Mouse (Mus musculus): ENCODE data around the gene Phactr3. TPM values are rescaled to one million over a fixed set of nuclear protein-coding genes. Genes with fewer than 3 reads are reported as not detected.
A peak's percentile ranks its signal among the peaks of the same experiment; 100 is the strongest.

The Phactr3 gene
- polyA plus RNA-seq, 1 experiment from 2014 or later: 3.1 TPM

DNA sequence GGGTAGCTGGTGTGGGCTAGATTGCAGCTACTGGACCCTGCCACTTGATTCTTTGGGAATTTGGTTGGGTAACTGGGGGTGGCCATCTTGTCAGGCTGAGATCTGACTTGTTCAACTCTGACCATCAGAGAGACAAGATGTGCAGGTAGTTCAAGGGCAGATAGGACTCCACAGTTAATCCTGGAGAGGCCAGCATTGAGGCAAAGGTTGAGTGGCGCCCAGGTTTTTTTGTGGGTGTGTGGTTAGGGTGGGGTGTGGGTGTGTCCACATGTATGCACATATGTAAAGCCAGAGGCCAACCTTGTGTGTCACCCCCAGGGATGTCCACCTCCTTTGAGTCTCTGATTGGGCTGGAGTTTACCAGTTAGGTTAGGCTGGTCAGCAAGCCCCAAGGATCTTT is 197.5 kb downstream of the Phactr3 start:
- no peaks in the 10 kb centered on the region for H3K4me1 ChIP-seq
- H3K27ac ChIP-seq: no peak overlapping the region
- H3K4me3 ChIP-seq: no peak overlapping the region
- no peak overlapping the region for H3K4me2 ChIP-seq (replicated peaks)
- H3K9me3 ChIP-seq: no peaks in the 10 kb centered on the region
- ATAC-seq (ENCODE audit: insufficient number of reproducible peaks, insufficient read depth, low FRiP score, low TSS enrichment): no peak
- no peaks in the 10 kb centered on the region for H3K36me3 ChIP-seq
- H3K9ac ChIP-seq: no peak overlapping the region
- 77% methylated on average over 1 of the region's 1 CpGs for whole genome bisulfite sequencing
- no peaks in the 10 kb centered on the region for H3K27me3 ChIP-seq

DNA sequence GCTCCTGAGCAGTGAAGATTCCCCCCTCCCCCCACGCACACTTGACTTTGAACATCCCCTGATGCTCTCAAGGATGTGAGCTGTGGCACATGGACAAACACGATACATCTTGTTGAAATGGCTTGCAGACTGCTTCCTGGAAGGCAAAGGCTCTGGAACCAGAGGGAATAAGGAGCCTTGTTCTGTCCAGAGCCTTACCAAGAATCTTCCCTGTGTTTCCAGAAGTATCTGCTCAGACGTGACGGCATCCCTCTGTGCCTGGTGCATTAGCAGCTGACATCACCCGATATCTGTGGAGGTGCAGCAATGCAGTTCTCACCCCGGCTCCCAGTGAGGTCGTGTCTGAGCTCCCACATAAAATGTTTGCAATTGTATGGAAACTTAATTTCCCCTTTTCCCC is 201.0 kb downstream of the Phactr3 start:
- H3K4me3 ChIP-seq: no peak overlapping the region
- no peaks in the 10 kb centered on the region for H3K4me1 ChIP-seq
- no peak overlapping the region for H3K27ac ChIP-seq
- no peaks in the 10 kb centered on the region for H3K27me3 ChIP-seq
- no peak overlapping the region for H3K9ac ChIP-seq
- no peak for ATAC-seq (ENCODE audit: insufficient number of reproducible peaks, insufficient read depth, low FRiP score, low TSS enrichment)
- no peak overlapping the region for H3K4me2 ChIP-seq (replicated peaks)
- no peaks in the 10 kb centered on the region for H3K9me3 ChIP-seq
- no peaks in the 10 kb centered on the region for H3K36me3 ChIP-seq
- 77% methylated on average over 7 of the region's 7 CpGs for WGBS

DNA sequence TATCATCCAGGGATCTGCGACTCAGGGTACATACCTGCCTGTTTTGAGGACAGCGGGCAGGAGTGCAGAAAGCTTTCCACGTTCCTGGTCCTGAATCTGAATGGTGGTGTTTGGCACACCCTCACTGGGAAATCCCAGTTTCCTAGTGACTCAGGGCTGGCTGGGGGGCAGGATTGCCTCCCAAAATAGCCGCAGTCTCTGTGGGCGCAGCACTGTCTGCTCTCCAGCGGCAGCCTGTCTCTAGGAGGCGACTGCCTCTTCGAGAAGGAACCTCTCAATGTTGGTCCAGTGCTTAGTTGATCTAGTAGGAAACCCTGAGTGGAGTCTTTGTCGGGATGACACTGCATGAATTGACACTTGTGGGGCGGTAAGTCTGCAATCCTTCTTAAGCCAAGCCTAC is 202.5 kb downstream of the Phactr3 start:
- H3K36me3 ChIP-seq: no peaks in the 10 kb centered on the region
- WGBS: 85% methylated on average over 10 of the region's 10 CpGs
- H3K27ac ChIP-seq: no peak overlapping the region
- H3K4me2 ChIP-seq (replicated peaks): no peak overlapping the region
- no peak overlapping the region for H3K4me3 ChIP-seq
- H3K9me3 ChIP-seq: no peaks in the 10 kb centered on the region
- H3K27me3 ChIP-seq: no peaks in the 10 kb centered on the region
- H3K4me1 ChIP-seq: no peaks in the 10 kb centered on the region
- ATAC-seq (ENCODE audit: insufficient number of reproducible peaks, insufficient read depth, low FRiP score, low TSS enrichment): no peak
- no peak overlapping the region for H3K9ac ChIP-seq

DNA sequence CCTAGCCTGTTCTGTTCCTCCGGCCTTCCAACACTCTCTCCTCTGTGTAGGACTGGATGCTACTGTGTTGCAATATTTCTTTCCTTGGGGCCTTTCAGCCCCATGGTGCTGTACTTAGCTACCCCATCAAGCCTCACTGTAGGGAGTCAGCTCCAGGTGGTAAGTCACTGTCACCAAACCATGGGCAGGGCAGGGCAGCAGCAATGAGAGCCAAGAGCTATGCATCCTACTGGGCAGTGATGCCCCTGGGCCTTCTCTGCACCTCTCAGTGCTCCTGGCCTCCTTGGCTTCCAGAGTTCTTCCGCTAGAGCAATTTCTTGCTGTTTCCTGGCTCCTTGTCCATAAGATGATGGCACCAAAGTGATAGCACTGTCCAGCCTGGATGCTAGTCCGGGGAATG is 205.6 kb downstream of the Phactr3 start:
- no peak for ATAC-seq (ENCODE audit: insufficient number of reproducible peaks, insufficient read depth, low FRiP score, low TSS enrichment)
- H3K27ac ChIP-seq: no peak overlapping the region
- H3K9me3 ChIP-seq: no peaks in the 10 kb centered on the region
- no peak overlapping the region for H3K4me2 ChIP-seq (replicated peaks)
- no peaks in the 10 kb centered on the region for H3K36me3 ChIP-seq
- no peak overlapping the region for H3K4me3 ChIP-seq
- WGBS: 92% methylated on average over 3 of the region's 3 CpGs
- H3K9ac ChIP-seq: no peak overlapping the region
- H3K27me3 ChIP-seq: no peaks in the 10 kb centered on the region
- H3K4me1 ChIP-seq: peaks cover 11% of the 10 kb centered on the region

DNA sequence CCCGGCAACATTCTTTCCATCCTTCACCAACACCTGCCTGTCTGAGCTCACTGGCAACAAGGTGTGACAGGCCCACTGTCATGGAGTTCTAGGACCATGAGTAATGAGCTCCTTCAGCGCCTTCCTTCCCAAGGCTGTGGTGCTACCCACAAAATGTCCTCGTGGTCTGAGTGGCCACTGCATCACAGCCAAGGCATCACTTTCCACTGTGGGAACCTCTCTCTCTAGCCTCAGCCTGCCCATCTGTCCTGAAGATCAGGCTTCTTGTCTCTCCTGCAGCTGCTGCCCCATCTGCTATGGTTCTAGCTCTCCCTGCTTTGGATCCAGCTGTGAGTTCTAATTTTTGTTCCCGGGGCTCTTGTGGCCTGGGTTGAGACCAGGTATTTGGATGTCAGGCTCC is 206.0 kb downstream of the Phactr3 start:
- H3K4me1 ChIP-seq: peaks cover 11% of the 10 kb centered on the region
- ATAC-seq (ENCODE audit: insufficient number of reproducible peaks, insufficient read depth, low FRiP score, low TSS enrichment): no peak
- no peaks in the 10 kb centered on the region for H3K36me3 ChIP-seq
- no peaks in the 10 kb centered on the region for H3K9me3 ChIP-seq
- H3K27me3 ChIP-seq: no peaks in the 10 kb centered on the region
- H3K27ac ChIP-seq: no peak overlapping the region
- no peak overlapping the region for H3K9ac ChIP-seq
- 86% methylated on average over 4 of the region's 4 CpGs for WGBS
- H3K4me2 ChIP-seq (replicated peaks): no peak overlapping the region
- H3K4me3 ChIP-seq: no peak overlapping the region

DNA sequence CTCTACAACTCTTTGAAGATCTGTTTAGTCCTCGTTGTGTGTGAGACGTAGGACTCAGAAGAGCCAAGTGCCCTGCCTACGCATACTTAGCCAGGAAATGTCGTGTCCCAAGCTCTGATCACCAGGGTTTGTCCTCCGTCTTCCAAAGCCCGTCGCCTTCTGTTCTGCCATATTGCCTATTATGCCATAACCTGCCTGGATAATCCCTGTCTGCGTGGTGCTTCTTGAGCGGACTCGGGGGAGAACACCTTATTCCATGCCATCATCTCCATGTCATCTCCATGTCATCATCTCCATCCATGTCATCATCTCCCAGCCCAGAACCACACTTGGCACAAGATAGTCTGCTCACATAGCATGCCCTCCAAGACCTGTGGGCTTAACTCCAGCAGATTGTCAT is 207.3 kb downstream of the Phactr3 start:
- Histone ChIP-seq H3K4me3 (no peak overlapping the region), H3K9ac (no peak overlapping the region), H3K27ac (no peak overlapping the region), H3K9me3 (no peaks in the 10 kb centered on the region), H3K27me3 (no peaks in the 10 kb centered on the region), H3K36me3 (no peaks in the 10 kb centered on the region), H3K4me2 (replicated peaks) (no peak overlapping the region), H3K4me1 (peaks cover 11% of the 10 kb centered on the region)
- ATAC-seq (ENCODE audit: insufficient number of reproducible peaks, insufficient read depth, low FRiP score, low TSS enrichment): no peak
- WGBS: 93% methylated on average over 10 of the region's 10 CpGs

DNA sequence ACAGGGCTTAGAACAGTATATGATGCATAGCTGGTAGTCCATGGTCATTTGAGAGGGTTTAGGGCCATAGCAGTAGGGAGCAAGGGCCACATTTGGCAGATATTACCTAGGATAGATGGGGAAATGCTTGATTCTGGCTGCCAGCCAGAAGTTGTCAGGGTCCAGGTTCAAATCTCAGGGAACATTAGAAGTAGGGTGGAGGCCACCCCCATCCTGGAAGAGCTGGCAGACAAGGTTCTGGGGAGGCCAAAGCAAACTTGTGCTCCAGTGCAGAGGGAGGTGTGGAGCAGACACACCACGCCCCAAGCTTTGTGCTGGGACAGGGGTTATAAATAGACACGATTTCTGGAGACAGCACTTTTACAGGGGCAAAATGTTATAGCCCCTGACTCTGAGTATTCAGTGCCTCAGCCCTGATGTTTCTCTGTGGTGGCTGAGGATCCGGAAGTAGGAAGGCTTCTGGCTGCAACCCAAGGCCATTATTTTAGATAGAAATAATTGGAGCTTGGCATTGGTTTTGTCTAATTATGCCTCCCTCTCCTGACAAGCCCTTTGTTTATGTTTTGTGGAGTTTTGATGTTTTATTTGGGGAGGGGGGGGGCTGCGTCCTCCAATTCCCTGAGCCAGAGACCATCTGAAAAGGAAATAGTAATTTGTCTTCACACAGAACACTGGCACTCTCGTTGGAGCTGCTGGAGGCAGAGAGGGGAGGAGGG is 208.1 kb downstream of the Phactr3 start:
- H3K4me1 ChIP-seq: peaks cover 11% of the 10 kb centered on the region
- H3K9me3 ChIP-seq: no peaks in the 10 kb centered on the region
- H3K27ac ChIP-seq: no peak overlapping the region
- 32% methylated on average over 5 of the region's 5 CpGs for WGBS
- no peaks in the 10 kb centered on the region for H3K36me3 ChIP-seq
- H3K9ac ChIP-seq: no peak overlapping the region
- H3K4me3 ChIP-seq: no peak overlapping the region
- ATAC-seq (ENCODE audit: insufficient number of reproducible peaks, insufficient read depth, low FRiP score, low TSS enrichment): no peak
- no peaks in the 10 kb centered on the region for H3K27me3 ChIP-seq
- peak overlapping the region; percentile 37; the same call in 1 of the 2 replicates for H3K4me2 ChIP-seq (replicated peaks)

DNA sequence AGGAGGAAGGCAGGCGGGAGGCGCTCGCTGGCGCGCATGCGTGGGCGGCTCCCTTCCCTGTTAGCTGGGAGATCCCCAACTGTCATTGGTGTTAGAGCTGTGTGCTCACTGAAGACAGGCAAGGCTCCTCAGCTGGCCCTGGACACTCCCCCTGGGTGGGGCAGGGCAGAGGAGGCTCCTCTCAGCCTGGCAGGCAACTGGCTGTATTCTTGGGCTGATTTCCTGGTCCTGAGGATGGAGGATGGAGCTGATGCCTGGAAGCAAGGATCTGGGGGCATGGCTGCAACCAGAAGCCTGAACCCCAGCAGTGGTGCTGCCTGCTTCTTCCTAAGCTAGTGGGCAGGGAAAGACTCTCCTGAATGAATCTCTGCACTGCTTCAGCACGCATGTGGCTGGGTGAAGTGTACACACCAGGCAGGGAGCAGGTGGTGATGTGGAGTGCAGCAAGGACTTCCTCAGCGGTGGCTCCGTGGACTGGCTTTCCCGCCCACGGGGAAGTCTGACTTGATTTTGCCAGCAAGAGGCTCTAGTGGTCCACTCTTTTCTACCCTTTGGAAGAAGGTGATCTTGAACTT is 208.8 kb downstream of the Phactr3 start:
- peak; percentile 91 for ATAC-seq (ENCODE audit: insufficient number of reproducible peaks, insufficient read depth, low FRiP score, low TSS enrichment)
- WGBS: 17% methylated on average over 12 of the region's 12 CpGs
- Histone ChIP-seq H3K4me3 (no peak overlapping the region), H3K27ac (no peak overlapping the region), H3K4me2 (replicated peaks) (peak overlapping the region; percentile 37), H3K9me3 (no peaks in the 10 kb centered on the region), H3K36me3 (no peaks in the 10 kb centered on the region), H3K27me3 (no peaks in the 10 kb centered on the region), H3K9ac (no peak overlapping the region), H3K4me1 (peaks cover 11% of the 10 kb centered on the region)

DNA sequence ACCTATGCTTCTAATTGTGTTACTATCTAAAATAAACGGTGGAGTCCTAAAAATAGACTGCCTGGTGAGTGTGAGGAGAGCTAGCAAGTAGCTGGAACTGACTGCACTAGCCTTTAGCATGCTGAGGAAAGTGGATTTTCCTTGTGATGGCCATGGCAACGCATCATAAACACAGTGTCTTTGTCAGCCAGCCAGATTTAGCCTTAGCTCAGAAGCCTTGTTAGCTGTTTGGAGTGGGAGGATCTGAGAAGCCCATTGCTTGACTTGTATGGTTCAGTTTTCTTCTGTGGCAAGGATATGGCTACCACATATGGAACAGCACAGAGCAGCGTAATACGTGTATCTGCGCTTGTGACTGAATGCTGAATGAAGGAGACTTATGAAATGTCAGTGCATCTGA is 210.8 kb downstream of the Phactr3 start:
- WGBS: 89% methylated on average over 5 of the region's 5 CpGs
- no peak overlapping the region for H3K27ac ChIP-seq

DNA sequence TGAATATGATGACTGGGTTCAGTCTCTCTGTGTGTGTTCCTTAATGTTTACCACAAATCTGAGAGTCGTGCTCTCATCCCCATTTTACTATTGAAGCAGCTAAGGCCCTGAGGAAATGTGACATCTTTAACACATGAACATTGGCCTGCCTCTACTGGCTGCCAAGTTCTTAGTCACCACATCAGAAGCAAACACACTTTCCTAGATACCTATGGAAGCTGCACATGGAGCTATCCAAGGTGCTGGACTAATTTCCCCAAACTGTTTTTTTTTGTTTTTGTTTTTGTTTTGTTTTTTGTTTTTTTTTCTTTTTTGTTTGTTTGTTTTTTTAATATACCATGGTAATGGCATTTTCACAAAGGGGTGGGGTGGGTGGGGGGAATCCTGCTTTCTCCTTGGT is 211.2 kb downstream of the Phactr3 start:
- Histone ChIP-seq H3K9me3 (no peaks in the 10 kb centered on the region), H3K9ac (no peak overlapping the region), H3K27me3 (no peaks in the 10 kb centered on the region), H3K4me1 (peaks cover 11% of the 10 kb centered on the region), H3K36me3 (no peaks in the 10 kb centered on the region), H3K4me2 (replicated peaks) (no peak overlapping the region), H3K4me3 (no peak overlapping the region), H3K27ac (no peak overlapping the region)
- WGBS: 59% methylated on average over 1 of the region's 1 CpGs
- no peak for ATAC-seq (ENCODE audit: insufficient number of reproducible peaks, insufficient read depth, low FRiP score, low TSS enrichment)

More for the DNA sequence above, 210.8 kb downstream of the Phactr3 start:
- ATAC-seq (ENCODE audit: insufficient number of reproducible peaks, insufficient read depth, low FRiP score, low TSS enrichment): no peak
- Histone ChIP-seq H3K27me3 (no peaks in the 10 kb centered on the region), H3K9me3 (no peaks in the 10 kb centered on the region), H3K4me2 (replicated peaks) (no peak overlapping the region), H3K4me3 (no peak overlapping the region), H3K36me3 (no peaks in the 10 kb centered on the region), H3K4me1 (peaks cover 11% of the 10 kb centered on the region), H3K9ac (no peak overlapping the region)

DNA sequence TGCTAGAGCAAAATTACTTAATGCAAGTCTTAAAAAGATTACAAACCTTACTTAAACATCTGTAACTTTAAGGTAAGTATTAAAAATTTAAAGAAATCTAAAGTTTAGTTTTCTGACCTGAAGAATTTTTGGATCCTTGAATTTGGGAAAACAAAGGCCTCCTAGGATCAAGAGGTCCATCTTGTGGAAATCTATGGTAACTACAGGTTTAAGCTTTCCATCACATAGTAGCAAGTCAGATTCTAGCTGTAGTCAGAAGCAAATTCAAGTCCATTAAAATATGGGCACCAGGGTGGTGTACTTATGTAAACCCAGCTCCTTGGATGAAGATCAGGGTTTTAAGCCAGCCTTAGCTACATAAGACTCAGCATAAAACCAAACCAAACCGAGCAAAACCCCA is 219.1 kb downstream of the Phactr3 start:
- Histone ChIP-seq H3K9me3 (no peaks in the 10 kb centered on the region), H3K27me3 (no peaks in the 10 kb centered on the region), H3K4me3 (no peak overlapping the region), H3K9ac (no peak overlapping the region), H3K4me1 (no peaks in the 10 kb centered on the region), H3K4me2 (replicated peaks) (no peak overlapping the region), H3K27ac (no peak overlapping the region), H3K36me3 (no peaks in the 10 kb centered on the region)
- ATAC-seq (ENCODE audit: insufficient number of reproducible peaks, insufficient read depth, low FRiP score, low TSS enrichment): no peak
- WGBS: 41% methylated on average over 1 of the region's 1 CpGs

DNA sequence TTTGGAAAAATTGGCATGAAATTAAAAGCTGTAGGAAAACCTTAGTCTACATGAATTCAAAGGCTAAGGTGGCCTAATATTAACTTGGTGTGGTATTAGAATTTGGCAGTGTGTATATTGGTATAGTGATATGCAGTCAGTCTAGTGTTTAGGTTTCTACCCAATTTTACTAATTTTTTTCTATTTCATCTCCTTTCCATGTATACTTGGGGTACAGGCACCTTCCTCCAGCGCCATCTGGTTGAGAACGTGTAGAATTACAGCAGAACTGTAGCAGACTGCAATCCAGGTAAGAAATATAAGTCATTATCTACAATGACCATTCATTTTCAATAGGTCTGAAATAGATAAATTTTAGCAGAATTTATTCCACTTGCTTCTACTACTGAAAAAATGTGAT is 220.3 kb downstream of the Phactr3 start:
- WGBS: 1% methylated on average over 2 of the region's 2 CpGs
- Histone ChIP-seq H3K9ac (no peak overlapping the region), H3K9me3 (no peaks in the 10 kb centered on the region), H3K4me1 (no peaks in the 10 kb centered on the region), H3K27me3 (no peaks in the 10 kb centered on the region), H3K4me2 (replicated peaks) (no peak overlapping the region), H3K36me3 (no peaks in the 10 kb centered on the region), H3K4me3 (no peak overlapping the region), H3K27ac (no peak overlapping the region)
- ATAC-seq (ENCODE audit: insufficient number of reproducible peaks, insufficient read depth, low FRiP score, low TSS enrichment): no peak

Measured in embryonic facial prominence, embryonic 12.5 days (tissue).